Mouse (Mus musculus) lung, embryonic 14.5 days (tissue): ENCODE measurements at regions not wholly inside any gene's neighbourhood (a gene's known extent, or its start where the extent isn't known, plus 50 kb on each side); places are given as distances from the start of the nearest gene placed in this dataset.
"Not testable (repeated sequence)": the region's sequence is repeated elsewhere in the genome, so short reads cannot be mapped to it uniquely, and the experiment has no call there.

Source experiments
- ATAC-seq: fragments of 200-750 bp; cut with Nextera tagmentation; 2 replicates; pipeline ENCODE4 v1.8.0; 2017; ENCODE audit warnings: mild to moderate bottlenecking, moderate TSS enrichment, moderate library complexity; ENCODE audit not compliant: insufficient read depth
- DNase-seq: peaks from one replicate; pipeline ENCODE4 v3.0.0-alpha.2; 2015
- H3K27ac ChIP-seq: fragments of 300-500 bp; sonication (generic); 2 replicates; pipeline ENCODE4 v1.5.1; 2014; ENCODE audit warnings: low read depth, mild to moderate bottlenecking, moderate library complexity
- H3K27me3 ChIP-seq: fragments of 300-500 bp; sonication (generic); 2 replicates; pipeline ENCODE4 v1.6.1; 2014; ENCODE audit warnings: low read length, control low read depth; ENCODE audit not compliant: insufficient read depth
- H3K36me3 ChIP-seq: fragments of 300-500 bp; sonication (generic); 2 replicates; pipeline ENCODE4 v1.6.1; 2014; ENCODE audit warnings: control low read depth; ENCODE audit not compliant: insufficient read depth
- H3K4me1 ChIP-seq: fragments of 300-500 bp; sonication (generic); 2 replicates; pipeline ENCODE4 v1.6.1; 2014; ENCODE audit warnings: antibody characterized with exemption, control low read depth; ENCODE audit not compliant: insufficient read depth
- H3K4me2 ChIP-seq: fragments of 300-500 bp; sonication (generic); 2 replicates; pipeline ENCODE4 v1.6.1; 2014; ENCODE audit warnings: mild to moderate bottlenecking
- H3K4me3 ChIP-seq: fragments of 300-500 bp; sonication (generic); 2 replicates; pipeline ENCODE4 v1.5.1; 2014; ENCODE audit warnings: low read depth, low read length
- H3K9ac ChIP-seq: fragments of 300-500 bp; sonication (generic); 2 replicates; pipeline ENCODE4 v1.6.1; 2014
- H3K9me3 ChIP-seq: fragments of 300-500 bp; sonication (generic); 2 replicates; pipeline ENCODE4 v1.6.1; 2016; ENCODE audit warnings: low read depth, low read length, control low read depth
- CTCF ChIP-seq: IDR thresholded peaks from 2 replicates; pipeline ENCODE4 v1.5.1; 2016; ENCODE audit warnings: antibody characterized with exemption, low read depth
- WGBS: fragments of 180-500 bp; shearing (Covaris S2); extraction: QIAGEN DNeasy Blood & Tissue Kit; methylation state at CpG from one replicate; pipeline ENCODE4 v1.1.7; 2014; 5-methylcytosine and 5-hydroxymethylcytosine counted together

- Histone ChIP-seq H3K4me2 (no peak overlapping the region), H3K36me3 (no peaks in the 10 kb centered on the region), H3K9ac (no peak overlapping the region), H3K27me3 (no peaks in the 10 kb centered on the region), H3K9me3 (no peaks in the 10 kb centered on the region), H3K4me1 (no peaks in the 10 kb centered on the region), H3K27ac (no peak overlapping the region), H3K4me3 (no peak overlapping the region)
- ATAC-seq: no peak
- DNase-seq: no peak
- WGBS: 95% methylated on average over 1 of the region's 1 CpGs
- no peak for TF ChIP-seq CTCF
Measured at GRCm38 (mm10) chr10:46629876-46630275, 1052.2 kb downstream of the Hace1 start.

GRCm38 (mm10) chr10:46663041-46663440 lies 1085.4 kb downstream of the Hace1 start:
- Histone ChIP-seq H3K36me3 (no peaks in the 10 kb centered on the region), H3K27ac (no peak overlapping the region), H3K4me1 (no peaks in the 10 kb centered on the region), H3K4me3 (no peak overlapping the region), H3K9ac (no peak overlapping the region), H3K9me3 (no peaks in the 10 kb centered on the region), H3K4me2 (no peak overlapping the region), H3K27me3 (no peaks in the 10 kb centered on the region)
- DNase-seq (no peak), ATAC-seq (no peak)
- no peak for TF ChIP-seq CTCF

GRCm38 (mm10) chr10:46689823-46690372 lies 1112.3 kb downstream of the Hace1 start:
- 94% methylated on average over 1 of the region's 1 CpGs for WGBS
- H3K9ac ChIP-seq, H3K9me3 ChIP-seq, H3K4me3 ChIP-seq, H3K4me1 ChIP-seq, H3K4me2 ChIP-seq, H3K27me3 ChIP-seq, DNase-seq, H3K36me3 ChIP-seq, H3K27ac ChIP-seq, ATAC-seq: not testable (repeated sequence)

- WGBS: 79% methylated on average over 3 of the region's 3 CpGs
- Histone ChIP-seq H3K4me2 (no peak overlapping the region), H3K4me3 (no peak overlapping the region), H3K9me3 (no peaks in the 10 kb centered on the region), H3K4me1 (no peaks in the 10 kb centered on the region), H3K27me3 (no peaks in the 10 kb centered on the region), H3K9ac (no peak overlapping the region), H3K27ac (no peak overlapping the region), H3K36me3 (no peaks in the 10 kb centered on the region)
- ATAC-seq (no peak), DNase-seq (no peak)
- no peak for TF ChIP-seq CTCF
Measured at GRCm38 (mm10) chr10:46692661-46693060, 1115.0 kb downstream of the Hace1 start.

GRCm38 (mm10) chr10:46697363-46698246 lies 1120.0 kb downstream of the Hace1 start:
- DNase-seq (peak; percentile 88), ATAC-seq (peak; percentile 96)
- Histone ChIP-seq H3K4me2 (no peak overlapping the region), H3K9me3 (no peaks in the 10 kb centered on the region), H3K4me3 (no peak overlapping the region), H3K9ac (no peak overlapping the region), H3K4me1 (no peaks in the 10 kb centered on the region), H3K27me3 (no peaks in the 10 kb centered on the region), H3K36me3 (no peaks in the 10 kb centered on the region), H3K27ac (no peak overlapping the region)
- TF ChIP-seq CTCF: peak; percentile 51
- WGBS: 40% methylated on average over 2 of the region's 2 CpGs

GRCm38 (mm10) chr10:46701221-46701620 lies 1123.6 kb downstream of the Hace1 start:
- Histone ChIP-seq H3K36me3 (no peaks in the 10 kb centered on the region), H3K4me2 (no peak overlapping the region), H3K4me1 (no peaks in the 10 kb centered on the region), H3K4me3 (no peak overlapping the region), H3K9me3 (no peaks in the 10 kb centered on the region), H3K27me3 (no peaks in the 10 kb centered on the region), H3K27ac (no peak overlapping the region), H3K9ac (no peak overlapping the region)
- 58% methylated on average over 4 of the region's 4 CpGs for WGBS
- TF ChIP-seq CTCF: no peak
- DNase-seq (no peak), ATAC-seq (no peak)

- H3K9ac ChIP-seq: not testable (repeated sequence)
Measured at GRCm38 (mm10) chr10:46708022-46708421, 1130.4 kb downstream of the Hace1 start.

More at GRCm38 (mm10) chr10:46708022-46708421, 1130.4 kb downstream of the Hace1 start:
- H3K4me2 ChIP-seq, H3K36me3 ChIP-seq, H3K27me3 ChIP-seq, H3K4me3 ChIP-seq, H3K9me3 ChIP-seq, DNase-seq, H3K27ac ChIP-seq, ATAC-seq, H3K4me1 ChIP-seq: not testable (repeated sequence)
